Mouse (Mus musculus) right cerebral cortex, postnatal 14 days (tissue): ENCODE measurements at regions not wholly inside any gene's neighbourhood (a gene's known extent, or its start where the extent isn't known, plus 50 kb on each side); places are given as distances from the start of the nearest gene placed in this dataset.

Experiments used
- DNase-seq: peaks from one replicate; pipeline ENCODE4 v3.0.0; 2022

DNA sequence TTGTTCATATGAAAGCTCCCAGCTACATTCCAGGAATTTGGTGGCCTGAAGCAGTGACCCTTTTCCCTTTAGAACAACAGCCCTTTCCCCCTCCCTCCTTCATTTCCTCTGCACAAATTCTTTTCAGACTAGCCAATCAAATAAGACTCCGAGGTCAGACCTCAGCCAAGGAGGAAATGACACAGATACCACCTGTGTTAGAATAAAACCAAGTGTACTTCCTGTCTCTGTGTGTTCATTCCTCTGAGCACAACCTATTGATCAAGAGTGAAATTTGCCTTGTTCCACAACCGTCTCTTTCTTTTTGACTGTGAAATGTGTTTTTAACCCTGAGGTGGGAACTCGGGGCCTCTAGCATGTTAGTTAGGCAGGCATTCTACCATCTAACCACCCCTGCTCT is 120.2 kb downstream of the Tmsb4x start:
- no peak for DNase-seq

- DNase-seq, result no peak
These were observed 120.7 kb downstream of the Tmsb4x start for GRCm38 (mm10) chrX:167088438-167088837.

- DNase-seq, result no peak
These were observed 128.3 kb downstream of the Tmsb4x start for GRCm38 (mm10) chrX:167080821-167081220.

DNA sequence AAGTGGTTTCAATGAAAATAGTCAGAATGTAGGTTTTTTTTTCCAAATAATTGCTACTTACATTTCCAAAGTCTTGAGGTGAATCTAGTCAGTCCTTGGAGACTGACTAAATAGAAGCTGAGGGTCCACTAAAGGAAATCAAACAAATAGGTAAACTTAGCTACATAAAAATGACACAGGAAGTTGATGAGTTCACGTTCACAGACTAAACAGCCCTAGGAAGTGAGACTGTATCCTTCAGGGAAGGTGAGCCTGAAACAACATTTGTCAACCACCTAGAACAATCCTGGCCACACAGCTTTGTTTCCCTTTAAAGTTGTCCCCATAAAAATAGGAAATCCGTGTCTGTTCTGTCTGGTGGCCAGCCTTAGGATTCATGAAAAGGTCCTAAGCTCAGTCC is 140.0 kb downstream of the Tmsb4x start:
- no peak for DNase-seq

DNA sequence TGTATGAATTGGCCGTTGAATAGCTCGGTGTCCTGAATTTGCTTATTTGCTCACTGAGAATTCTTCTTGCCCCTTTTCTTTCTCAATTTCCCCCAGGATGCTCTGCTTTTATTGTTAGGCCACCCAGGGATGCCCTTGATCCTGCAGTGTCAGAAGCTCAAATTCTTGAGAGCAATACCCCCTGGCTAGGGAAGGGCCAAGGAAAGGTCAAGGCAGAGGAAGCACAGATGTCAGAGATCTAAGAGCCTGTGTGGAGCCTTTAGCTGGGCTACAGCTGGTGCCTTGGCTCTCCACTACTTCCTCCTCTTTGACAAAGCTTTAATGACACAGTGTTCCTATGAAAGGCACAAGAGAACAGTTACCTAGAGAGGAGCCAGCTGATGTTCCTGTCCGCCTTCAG is 141.2 kb downstream of the Tmsb4x start:
- no peak for DNase-seq

DNA sequence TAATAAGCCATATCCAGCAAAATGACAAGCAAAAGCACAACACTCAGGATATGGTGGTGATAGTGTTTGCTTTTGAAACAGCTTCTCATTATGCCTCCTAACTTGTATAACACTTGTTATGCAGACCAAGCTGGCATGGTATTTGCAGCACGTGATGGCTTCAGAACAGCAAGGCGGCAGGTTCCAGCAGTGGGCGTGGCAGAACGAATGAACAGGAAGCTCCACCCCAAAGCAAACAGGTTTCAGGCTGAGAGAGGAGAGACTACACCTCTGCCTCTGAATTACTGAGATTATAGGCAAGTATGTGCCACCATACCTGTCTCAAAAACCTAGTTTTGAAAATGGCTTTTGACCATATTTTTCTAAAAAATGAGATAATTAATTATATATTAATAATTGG is 145.2 kb downstream of the Tmsb4x start:
- DNase-seq, result no peak

GRCm38 (mm10) chrX:167052456-167052855 is 156.7 kb downstream of the Tmsb4x start:
- DNase-seq, result no peak

DNA sequence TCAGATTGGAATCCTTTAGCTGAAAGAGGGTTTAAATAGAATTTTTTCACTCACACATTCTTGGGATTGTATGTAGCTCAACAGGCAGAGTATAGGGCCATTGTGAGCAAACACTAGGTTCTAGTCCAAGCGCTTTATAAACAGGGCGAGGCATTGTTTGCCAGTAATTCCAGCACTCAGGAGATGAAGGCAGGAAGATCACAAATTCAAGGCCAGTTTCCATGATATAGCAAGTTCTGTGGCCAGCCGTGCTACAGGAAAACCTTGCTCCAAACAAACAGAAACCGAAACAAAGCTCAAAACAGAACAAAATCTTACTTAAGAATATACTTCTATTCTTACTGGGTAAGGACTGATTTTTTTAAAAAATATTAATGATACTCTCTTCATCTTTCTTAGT is 159.0 kb downstream of the Tmsb4x start:
- DNase-seq, result no peak

GRCm38 (mm10) chrX:167049191-167049968 is 159.7 kb downstream of the Tmsb4x start:
- no peak for DNase-seq

DNA sequence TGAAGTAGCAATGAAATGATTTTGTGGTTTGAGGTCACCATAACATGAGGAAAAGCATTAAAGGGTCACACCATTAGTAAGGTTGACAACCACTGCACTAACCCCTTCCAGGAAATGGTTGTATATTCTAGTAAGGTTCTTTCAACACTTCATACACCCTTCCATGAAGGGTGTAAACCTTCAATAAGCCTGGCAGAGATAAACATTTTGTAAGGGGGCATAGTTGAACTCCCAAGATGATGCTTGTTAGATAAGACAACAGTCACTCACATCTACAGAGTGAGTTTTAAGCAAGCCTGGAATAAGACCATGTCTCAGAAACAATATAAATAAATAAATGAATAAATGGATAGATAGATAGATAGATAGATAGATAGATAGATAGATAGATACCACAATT is 171.1 kb downstream of the Tmsb4x start:
- DNase-seq, result no peak

DNA sequence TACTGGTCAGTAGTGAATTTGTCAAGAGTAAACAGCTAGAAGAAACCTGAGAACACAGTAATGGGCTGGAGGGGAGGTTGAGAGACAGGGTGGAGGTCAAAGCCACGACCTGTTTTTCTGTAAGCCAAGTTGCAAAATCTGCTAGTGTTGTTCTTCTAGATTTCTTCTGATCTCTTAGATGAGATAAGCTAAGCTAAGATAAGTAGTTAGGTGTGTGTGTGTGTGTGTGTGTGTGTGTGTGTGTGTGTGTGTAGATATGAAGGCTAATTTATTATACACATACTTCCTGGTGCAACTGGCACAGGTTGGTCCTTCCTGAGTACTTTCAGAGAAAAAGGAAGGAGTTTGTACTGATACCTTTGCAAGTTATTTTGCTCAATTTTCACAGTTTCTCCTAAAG is 172.8 kb downstream of the Tmsb4x start:
- no peak for DNase-seq

DNA sequence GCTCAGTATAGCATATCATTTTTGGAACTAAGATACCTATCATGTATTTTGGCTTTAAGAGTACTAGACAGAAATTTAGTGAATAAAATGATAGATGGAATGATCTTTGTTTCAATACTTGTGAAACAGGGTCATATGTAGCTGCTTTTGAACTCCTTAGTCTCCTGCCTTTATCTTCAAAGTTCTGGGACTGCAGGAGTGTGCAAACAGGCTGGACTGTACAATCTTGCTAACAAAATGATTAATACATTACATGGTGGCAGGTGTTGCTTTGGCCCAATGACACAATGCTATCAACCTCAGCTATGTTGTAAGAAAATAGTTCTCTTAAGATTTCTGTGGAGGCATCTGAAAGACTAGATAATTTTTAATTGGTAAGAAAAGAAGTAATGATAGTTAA is 173.5 kb downstream of the Tmsb4x start:
- DNase-seq, result no peak

GRCm38 (mm10) chrX:167033091-167033490 is 176.0 kb downstream of the Tmsb4x start:
- no peak for DNase-seq

- DNase-seq, result no peak
These were observed 176.5 kb downstream of the Tmsb4x start for GRCm38 (mm10) chrX:167032586-167032985.

GRCm38 (mm10) chrX:167031543-167031942 is 177.6 kb downstream of the Tmsb4x start:
- DNase-seq, result no peak

GRCm38 (mm10) chrX:167015602-167016001 is 193.5 kb downstream of the Tmsb4x start:
- DNase-seq, result no peak

DNA sequence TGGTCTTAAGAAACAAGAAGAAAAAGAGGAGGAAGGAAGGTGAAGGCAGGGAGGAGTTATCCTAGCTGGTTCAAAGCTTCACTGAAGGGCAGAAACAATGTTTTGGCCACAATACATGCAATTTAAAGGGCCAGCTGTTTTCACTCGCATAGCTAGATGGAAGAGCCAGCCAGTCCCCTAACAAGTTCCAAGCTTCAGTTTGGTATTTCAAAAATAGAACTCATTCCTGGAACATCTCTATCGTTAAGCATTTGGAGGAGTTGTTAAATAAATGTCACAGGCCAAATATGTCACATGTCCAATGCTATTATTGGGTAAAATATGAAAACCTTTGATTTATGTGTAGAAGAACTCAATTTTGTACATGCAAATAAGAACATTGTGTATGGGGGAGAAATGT is 194.8 kb downstream of the Tmsb4x start:
- no peak for DNase-seq

DNA sequence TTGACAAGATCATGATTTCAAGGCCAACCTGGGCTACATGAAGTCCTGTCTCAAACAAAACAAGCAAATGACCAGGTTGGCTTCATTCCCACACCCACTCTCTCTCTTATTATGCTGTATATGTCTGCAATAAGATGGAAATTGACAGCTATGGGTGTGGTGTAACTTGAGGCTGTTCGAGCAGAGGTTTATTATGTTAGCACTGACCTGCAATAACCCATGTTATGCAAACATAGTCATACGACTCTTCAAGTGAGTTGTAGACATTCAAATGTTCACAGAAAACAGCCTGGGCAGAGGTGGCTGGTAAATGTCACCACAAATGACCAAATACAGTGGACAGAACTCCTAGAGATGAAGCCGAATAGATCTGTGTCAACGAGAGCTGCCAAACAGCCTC is 196.2 kb downstream of the Tmsb4x start:
- no peak for DNase-seq

DNA sequence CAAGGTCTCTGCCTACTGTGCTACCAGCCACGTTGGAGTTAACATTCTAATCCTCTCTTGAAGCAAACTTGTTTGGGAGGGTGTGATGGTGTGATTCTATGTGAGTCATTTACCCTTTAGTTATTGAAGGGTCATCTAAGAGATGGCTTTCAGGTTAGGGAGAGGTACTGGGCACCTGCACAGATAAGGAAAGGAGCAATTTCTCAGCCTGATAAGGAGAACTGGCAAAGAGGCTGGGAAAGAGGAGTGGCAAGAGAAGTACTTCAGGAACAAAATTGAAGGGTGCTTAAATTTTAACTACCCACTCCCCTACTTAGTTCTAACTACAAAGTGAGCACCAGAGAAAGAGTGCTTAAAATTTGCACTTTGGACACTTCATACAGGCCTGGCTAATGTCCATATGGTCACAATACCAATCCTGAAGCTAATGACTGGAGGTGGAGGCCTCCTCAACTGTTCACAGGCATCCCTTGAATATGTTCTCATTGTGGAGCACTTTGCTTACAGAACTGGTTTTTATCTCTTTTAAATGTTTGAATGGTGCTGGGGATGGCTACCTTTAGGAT is 197.1 kb downstream of the Tmsb4x start:
- no peak for DNase-seq

DNA sequence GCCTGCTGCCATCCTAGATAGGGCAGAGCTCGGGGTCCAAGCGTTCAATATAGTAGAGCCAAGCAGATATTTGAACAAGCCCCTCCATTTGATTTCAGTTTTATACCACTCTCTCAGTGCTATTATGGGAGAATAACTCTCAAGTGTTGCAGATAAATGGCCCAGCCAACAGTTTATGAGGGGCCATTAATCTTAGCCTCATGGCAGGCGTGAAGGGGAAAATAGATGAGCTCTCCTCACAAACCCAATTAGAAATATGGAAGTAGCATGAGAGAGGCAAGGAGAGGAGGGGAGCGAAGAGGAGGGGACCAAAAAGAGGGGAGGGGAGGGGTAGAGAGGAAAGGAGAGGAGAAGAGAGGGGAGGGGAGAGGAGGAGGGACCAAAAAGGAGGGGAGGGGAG is 213.3 kb downstream of the Tmsb4x start:
- no peak for DNase-seq

DNA sequence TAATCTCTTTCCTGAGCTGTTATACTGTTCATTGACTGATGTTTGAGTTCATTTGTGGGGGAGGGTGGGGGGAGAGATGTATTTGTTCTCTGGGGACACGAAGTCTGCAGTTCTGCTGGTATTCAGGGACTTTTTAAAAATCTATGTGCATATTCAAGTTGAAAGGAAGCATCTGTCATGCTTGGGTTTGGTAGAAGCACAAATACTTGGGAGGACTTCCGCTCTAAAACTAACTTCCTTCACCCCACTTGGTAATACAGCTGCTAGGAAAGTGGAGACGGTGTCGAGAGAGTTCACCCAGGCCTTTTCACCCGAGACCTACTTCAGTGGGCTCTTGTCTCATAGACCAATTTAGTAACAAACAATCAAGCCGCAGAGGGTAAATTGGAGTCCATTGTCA is 228.1 kb downstream of the Tmsb4x start:
- no peak for DNase-seq

DNA sequence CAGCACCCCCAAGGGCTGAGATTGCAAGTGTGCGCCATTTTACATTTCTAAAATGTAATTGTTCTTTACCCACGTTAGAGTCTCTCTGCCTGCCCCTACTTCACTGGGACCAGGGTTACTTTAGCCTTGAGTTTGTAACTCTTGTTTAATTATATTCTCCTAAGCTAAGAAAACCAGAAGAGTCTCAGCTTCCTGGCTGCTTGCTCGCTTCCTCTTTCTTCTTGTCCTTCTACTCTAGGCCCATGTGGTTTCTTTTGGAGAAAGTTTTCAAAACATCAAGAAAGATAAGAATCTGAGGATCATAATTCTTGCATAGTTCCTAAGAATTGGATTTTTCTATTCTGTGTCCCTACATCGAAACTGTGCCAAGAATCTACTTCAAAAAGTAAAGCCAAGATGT is 228.6 kb downstream of the Tmsb4x start:
- no peak for DNase-seq

DNA sequence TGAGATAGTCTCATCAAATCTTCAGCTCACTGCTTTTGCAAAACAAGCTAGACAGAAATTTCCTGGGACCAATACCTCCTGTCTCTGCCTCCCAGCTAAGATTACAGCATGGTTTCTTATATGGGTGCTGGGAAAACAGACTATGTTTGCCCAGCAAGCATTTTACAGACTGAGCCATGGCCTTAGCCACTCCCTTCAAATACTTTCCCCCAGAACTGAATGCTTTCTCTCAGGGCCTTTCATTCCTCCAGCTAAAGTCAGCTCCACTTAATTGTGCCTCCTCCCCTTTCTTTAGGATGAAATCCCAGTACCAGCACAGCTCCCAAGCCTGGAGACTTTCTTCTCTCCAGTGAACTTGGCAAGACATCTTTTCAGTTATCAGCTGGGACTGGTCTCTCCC is 232.1 kb downstream of the Tmsb4x start:
- DNase-seq, result no peak

DNA sequence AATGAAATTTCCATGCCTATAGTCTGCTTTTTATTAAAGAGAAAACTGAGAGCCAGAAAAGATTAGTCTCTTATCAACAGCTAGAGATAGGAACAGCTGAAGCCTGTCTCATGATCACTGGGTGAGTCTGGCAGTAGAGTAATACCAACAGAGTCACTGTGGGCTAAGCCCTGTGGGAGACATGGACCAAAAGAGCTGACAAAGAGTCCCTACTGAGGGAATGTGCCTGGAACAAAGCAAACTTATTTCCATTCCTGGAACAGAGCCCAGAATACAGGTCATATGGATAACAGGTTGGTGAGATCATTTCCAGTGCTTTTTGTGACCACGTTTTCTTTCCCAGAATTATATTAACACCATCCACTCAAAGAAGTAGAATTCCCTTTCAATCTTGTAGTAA is 237.4 kb downstream of the Tmsb4x start:
- DNase-seq, result no peak
